Mouse (Mus musculus) heart, embryonic 15.5 days (tissue): ENCODE results near the gene Lsm8. TPM values are rescaled to one million over a fixed set of nuclear protein-coding genes. Genes with fewer than 3 reads are reported as not detected.

Experiments used
- ATAC-seq: fragments of 200-750 bp; cut with Nextera tagmentation; replicated peaks from 2 replicates; pipeline ENCODE4 v1.8.0; 2017; ENCODE audit warnings: low read depth, moderate TSS enrichment; ENCODE audit not compliant: insufficient number of reproducible peaks, insufficient read depth, low FRiP score
- H3K27ac ChIP-seq: fragments of 300-500 bp; sonication (generic); 2 replicates; pipeline ENCODE4 v1.5.1; 2015; ENCODE audit warnings: mild to moderate bottlenecking, inconsistent platforms
- H3K27me3 ChIP-seq: fragments of 300-500 bp; sonication (generic); 2 replicates; pipeline ENCODE4 v1.6.1; 2015; ENCODE audit warnings: inconsistent platforms
- H3K36me3 ChIP-seq: fragments of 300-500 bp; sonication (generic); 2 replicates; pipeline ENCODE4 v1.6.1; 2015; ENCODE audit warnings: mild to moderate bottlenecking, inconsistent platforms
- H3K4me1 ChIP-seq: fragments of 300-500 bp; sonication (generic); replicated peaks from 2 replicates; pipeline ENCODE4 v1.6.1; 2015; ENCODE audit warnings: inconsistent platforms
- H3K4me2 ChIP-seq: fragments of 300-500 bp; sonication (generic); 2 replicates; pipeline ENCODE4 v1.6.1; 2015; ENCODE audit warnings: inconsistent platforms, mild to moderate bottlenecking, moderate library complexity
- H3K4me3 ChIP-seq: fragments of 300-500 bp; sonication (generic); 2 replicates; pipeline ENCODE4 v1.5.1; 2015; ENCODE audit warnings: mild to moderate bottlenecking, inconsistent platforms
- H3K9ac ChIP-seq: fragments of 300-500 bp; sonication (generic); 2 replicates; pipeline ENCODE4 v1.6.1; 2015; ENCODE audit warnings: mild to moderate bottlenecking, inconsistent platforms
- H3K9me3 ChIP-seq: fragments of 300-500 bp; sonication (generic); replicated peaks from 2 replicates; pipeline ENCODE4 v1.6.1; 2016; ENCODE audit warnings: inconsistent platforms
- WGBS: fragments of 180-500 bp; shearing (Covaris S2); methylation state at CpG from one replicate; pipeline ENCODE4 v1.1.7; 2015; ENCODE audit warnings: mixed read lengths; 5-methylcytosine and 5-hydroxymethylcytosine counted together
- polyA plus RNA-seq: library from polyadenylated mRNA; unstranded; fragments of >200 nt; fragmentation: Nextera tagmentation; extraction: Ambion mirVana; gene quantifications from 2 replicates; pipeline ENCODE4 v1.2.1, GENCODE M21; 2015

The Lsm8 gene
- polyA plus RNA-seq, 1 experiment from 2014 or later: 121 TPM

GRCm38 (mm10) chr6:18856487-18857078 is 8.2 kb downstream of the Lsm8 start:
- H3K9me3 ChIP-seq: no peaks in the 10 kb centered on the region
- H3K27ac ChIP-seq: no peak overlapping the region
- no peak overlapping the region for H3K4me2 ChIP-seq
- H3K36me3 ChIP-seq: peaks cover 29% of the 10 kb centered on the region
- no peaks in the 10 kb centered on the region for H3K4me1 ChIP-seq
- ATAC-seq: no peak
- H3K4me3 ChIP-seq: no peak overlapping the region
- H3K27me3 ChIP-seq: no peaks in the 10 kb centered on the region
- no peak overlapping the region for H3K9ac ChIP-seq
- 94% methylated on average over 3 of the region's 3 CpGs for WGBS

GRCm38 (mm10) chr6:18866018-18866417 is 17.6 kb downstream of the Lsm8 start, which contains the start of gene Ankrd7:
TSS of gene Ankrd7 (plus strand) at chr6:18866318.
- 90% methylated on average over 8 of the region's 8 CpGs for WGBS
- no peak for ATAC-seq
- Histone ChIP-seq H3K36me3 (no peaks in the 10 kb centered on the region), H3K9me3 (no peaks in the 10 kb centered on the region), H3K4me2 (no peak within 1 kb of the TSS), H3K4me1 (no peaks in the 10 kb centered on the region), H3K27ac (no peak within 1 kb of the TSS), H3K4me3 (no peak within 1 kb of the TSS), H3K27me3 (no peaks in the 10 kb centered on the region), H3K9ac (no peak within 1 kb of the TSS)

DNA sequence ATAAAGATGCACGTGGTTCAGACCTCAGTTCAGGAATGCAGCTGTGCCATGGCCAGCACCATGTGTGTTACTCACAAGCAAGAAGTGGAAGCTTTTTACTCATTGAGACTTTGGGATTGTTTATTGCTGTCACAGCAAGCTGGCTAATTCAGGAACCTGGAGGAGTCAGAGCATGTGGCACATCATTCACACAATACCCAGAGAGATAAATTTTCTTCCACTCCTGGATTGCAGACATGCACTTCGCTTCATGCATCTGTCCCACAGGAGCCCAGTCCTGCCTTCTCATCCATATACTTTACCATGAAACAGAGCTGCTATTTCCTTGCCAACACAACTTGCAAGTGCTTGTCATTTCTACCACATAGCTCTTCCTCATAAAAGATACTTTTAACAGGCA is 40.7 kb downstream of the Lsm8 start:
- no peak overlapping the region for H3K27ac ChIP-seq
- no peak overlapping the region for H3K9ac ChIP-seq
- no peaks in the 10 kb centered on the region for H3K4me1 ChIP-seq
- no peak overlapping the region for H3K4me2 ChIP-seq
- 63% methylated on average over 2 of the region's 2 CpGs for WGBS
- no peak overlapping the region for H3K4me3 ChIP-seq
- no peak for ATAC-seq
- no peaks in the 10 kb centered on the region for H3K36me3 ChIP-seq
- no peaks in the 10 kb centered on the region for H3K9me3 ChIP-seq
- no peaks in the 10 kb centered on the region for H3K27me3 ChIP-seq

GRCm38 (mm10) chr6:18894142-18894541 is 45.8 kb downstream of the Lsm8 start:
- H3K4me3 ChIP-seq: no peak overlapping the region
- no peak for ATAC-seq

More at GRCm38 (mm10) chr6:18894142-18894541, 45.8 kb downstream of the Lsm8 start:
- Histone ChIP-seq H3K9ac (no peak overlapping the region), H3K27ac (no peak overlapping the region), H3K9me3 (no peaks in the 10 kb centered on the region), H3K4me1 (no peaks in the 10 kb centered on the region), H3K36me3 (no peaks in the 10 kb centered on the region), H3K27me3 (no peaks in the 10 kb centered on the region), H3K4me2 (no peak overlapping the region)

Other genes with a start within 250 kb of the Lsm8 start
- not detected in 2 replicates for gene Ankrd7, start 17.7 kb downstream of the Lsm8 start, polyA plus RNA-seq